24 mouse cellular contexts compared by ENCODE assay signal in the genomic region with DNA sequence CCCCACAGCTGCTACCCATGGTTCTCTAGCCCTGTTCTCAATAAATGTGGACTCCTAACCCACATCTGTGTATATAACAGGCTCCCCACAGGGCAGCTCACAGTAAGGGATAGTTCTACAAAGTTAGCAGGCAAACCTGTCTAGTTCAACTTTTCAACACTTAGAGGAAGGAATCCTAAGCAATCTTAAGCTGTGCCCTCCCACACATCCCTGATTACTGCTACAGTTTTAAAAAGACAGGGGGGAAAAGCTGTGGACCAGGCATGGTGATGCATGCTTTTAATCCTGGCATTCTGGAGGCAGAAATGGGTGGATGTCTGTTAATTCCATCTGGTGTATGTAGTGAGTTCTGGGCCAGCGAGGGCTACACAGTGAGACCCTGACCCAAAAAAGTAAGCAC.
"Had no signal": no experiment of that assay in that cellular context is flagged by ENCODE, and none has a peak within 500 bp of the region (broad histone marks: within the 10 kb centered on the region; RNA-seq: fewer than 3 reads in every experiment).

No protein-coding gene starts in this region.

- H3K9me3 ChIP-seq: heart, embryonic 10.5 days; hindbrain, embryonic 13.5 days; hindbrain, embryonic 15.5 days; intestine, embryonic 15.5 days; limb, embryonic 10.5 days; limb, embryonic 12.5 days had no signal

- H3K27ac ChIP-seq: gastrocnemius, adult 2 months; heart, embryonic 10.5 days; hindbrain, embryonic 13.5 days; hindbrain, embryonic 15.5 days; hindbrain, postnatal 0 days; intestine, embryonic 15.5 days; limb, embryonic 10.5 days; limb, embryonic 12.5 days; liver, embryonic 14.5 days had no signal

- ATAC-seq: hindbrain, postnatal 0 days; inflammation-experienced regulatory T-cells, adult 6 months; intestine, embryonic 15.5 days; intestine, postnatal 0 days had no signal

- DNase-seq: gastrocnemius, adult 2 months; gastrocnemius, postnatal 10 days; gastrocnemius, postnatal 25 days; heart, adult 18-20 months; heart, postnatal 10 days; heart, postnatal 4 days; kidney, adult 18-20 months; kidney, adult 8-10 months; kidney, postnatal 10 days; kidney, postnatal 25 days; kidney, postnatal 4 days; liver had no signal

- H3K4me1 ChIP-seq: heart, embryonic 10.5 days; heart, embryonic 12.5 days; hindbrain, embryonic 13.5 days; hindbrain, embryonic 15.5 days; intestine, embryonic 15.5 days; limb, embryonic 10.5 days; limb, embryonic 12.5 days had no signal

- H3K4me3 ChIP-seq: gastrocnemius, adult 2 months; heart, embryonic 10.5 days; heart, embryonic 12.5 days; hindbrain, embryonic 13.5 days; hindbrain, embryonic 15.5 days; intestine, embryonic 15.5 days; limb, embryonic 10.5 days; limb, embryonic 12.5 days had no signal

- H3K9ac ChIP-seq: heart, embryonic 12.5 days; hindbrain, embryonic 13.5 days; hindbrain, embryonic 15.5 days; intestine, embryonic 15.5 days; limb, embryonic 12.5 days; liver, embryonic 14.5 days had no signal

- H3K4me2 ChIP-seq: heart, embryonic 12.5 days; hindbrain, embryonic 13.5 days; hindbrain, embryonic 15.5 days; intestine, embryonic 15.5 days; limb, embryonic 12.5 days; liver, embryonic 11.5 days had no signal

- H3K27me3 ChIP-seq: heart, embryonic 12.5 days; hindbrain, embryonic 13.5 days; hindbrain, embryonic 15.5 days; intestine, embryonic 15.5 days; limb, embryonic 12.5 days had no signal
